Comparison of ENCODE assay signal across 14 mouse cellular contexts in genomic region chr6:134262911-134263607, GRCm38 (mm10).
A peak's percentile ranks its signal among the peaks of the same experiment; 100 is the strongest.
DNase-seq lines count a peak whose midpoint lies in the region; ATAC-seq and TF ChIP-seq lines count a peak whose summit lies in the region.
"Had no signal": no experiment of that assay in that cellular context is flagged by ENCODE, and none has a peak within 500 bp of the region (broad histone marks: within the 10 kb centered on the region; RNA-seq: fewer than 3 reads in every experiment).

No protein-coding gene starts in this region.

- H3K79me3 ChIP-seq in C2C12 (ENCODE audit: low read depth): no peaks in the 10 kb centered on the region

- H3K27me3 ChIP-seq in heart, embryonic 14.5 days (ENCODE audit: control insufficient read depth, insufficient read depth, low read length): no peaks in the 10 kb centered on the region
- H3K27me3 ChIP-seq in C2C12 (ENCODE audit: control insufficient read depth, insufficient read depth, insufficient read length): no peaks in the 10 kb centered on the region
- H3K27me3 ChIP-seq in liver, embryonic 16.5 days (ENCODE audit: control insufficient read depth, insufficient read depth, low read depth, low read length): no peaks in the 10 kb centered on the region
- H3K27me3 ChIP-seq: CH12.LX had no signal

- peak; percentile 10; the same call in 1 of the 2 replicates for ATAC-seq in heart, embryonic 14.5 days (ENCODE audit: insufficient number of reproducible peaks, insufficient read depth, low FRiP score, low read depth)
- ATAC-seq in liver, embryonic 16.5 days (ENCODE audit: low read depth): peak; percentile 79

- peaks cover 10% of the 10 kb centered on the region for H3K9me3 ChIP-seq in heart, embryonic 14.5 days (ENCODE audit: control insufficient read depth, low read length)
- H3K9me3 ChIP-seq in liver, embryonic 16.5 days (replicated peaks; ENCODE audit: control insufficient read depth, low read length): no peaks in the 10 kb centered on the region

- H3K36me3 ChIP-seq in heart, embryonic 14.5 days (ENCODE audit: control insufficient read depth, insufficient read depth, low read length): peaks cover 86% of the 10 kb centered on the region
- H3K36me3 ChIP-seq in C2C12 (ENCODE audit: control insufficient read depth, insufficient read depth): peaks cover 52% of the 10 kb centered on the region
- H3K36me3 ChIP-seq in liver, embryonic 16.5 days (ENCODE audit: control insufficient read depth, insufficient read depth): peaks cover 2% of the 10 kb centered on the region

- no peak overlapping the region for H3ac ChIP-seq in C2C12 (ENCODE audit: control insufficient read depth, insufficient read length, low read depth)

- TF ChIP-seq CTCF in C2C12 (IDR thresholded peaks at IDR 0.05; ENCODE audit: control insufficient read depth, insufficient read depth, insufficient read length): no peak

- no peak overlapping the region for H3K9ac ChIP-seq in heart, embryonic 14.5 days (ENCODE audit: low read length)
- no peak overlapping the region for H3K9ac ChIP-seq in liver, embryonic 16.5 days (ENCODE audit: low read depth, low read length)
- H3K9ac ChIP-seq: hindbrain, embryonic 14.5 days had no signal

- WGBS in heart, embryonic 14.5 days: 68% methylated on average over 6 of the region's 6 CpGs
- 59% methylated on average over 6 of the region's 6 CpGs for WGBS in liver, embryonic 16.5 days (ENCODE audit: insufficient replicate concordance)

- no peak for DNase-seq in heart, postnatal 14 days
- DNase-seq in cerebellum, adult 9-10 months: no peak
- DNase-seq in cerebellum, adult 11-12 months: no peak
- DNase-seq: cerebellum, postnatal 36 days; kidney, postnatal 14 days; lung, postnatal 14 days; right cerebral cortex, postnatal 4 days; thymus, adult 18-20 months had no signal

- no peak overlapping the region for H3K4me2 ChIP-seq in heart, embryonic 14.5 days (ENCODE audit: low read length)
- no peak overlapping the region for H3K4me2 ChIP-seq in liver, embryonic 16.5 days (ENCODE audit: low read depth, low read length)
- H3K4me2 ChIP-seq: hindbrain, embryonic 14.5 days had no signal

- intact Hi-C loops in heart, postnatal 14 days (cut with DNase I): no loop called here

- peak overlapping the region; percentile 27 to 67 for H3K27ac ChIP-seq in heart, embryonic 14.5 days (replicated peaks in 1 of 2; ENCODE audit: control insufficient read depth in 1 of 2, insufficient read depth in 1 of 2, low read depth in 2 of 2, low read length in 2 of 2)
- peak overlapping the region; percentile 74 for H3K27ac ChIP-seq in brown adipose tissue, adult 24 weeks (replicated peaks; ENCODE audit: low read depth, low read length)
- no peak overlapping the region for H3K27ac ChIP-seq in liver, embryonic 16.5 days (ENCODE audit: low read length)
- H3K27ac ChIP-seq: hindbrain, embryonic 14.5 days had no signal

- H3K79me2 ChIP-seq in C2C12 (ENCODE audit: control insufficient read depth, insufficient read depth): no peaks in the 10 kb centered on the region

- H3K4me3 ChIP-seq in heart, embryonic 14.5 days (ENCODE audit: control insufficient read depth in 1 of 2, insufficient read depth in 1 of 2, low read depth in 1 of 2, low read length in 2 of 2): no peak overlapping the region
- no peak overlapping the region for H3K4me3 ChIP-seq in C2C12 (ENCODE audit: insufficient read depth, poor library complexity, severe bottlenecking)
- no peak overlapping the region for H3K4me3 ChIP-seq in brown adipose tissue, adult 24 weeks (ENCODE audit: insufficient read depth, low read depth, low read length)
- H3K4me3 ChIP-seq in liver, embryonic 16.5 days (ENCODE audit: low read depth, low read length): no peak overlapping the region

- H3K4me1 ChIP-seq in heart, embryonic 14.5 days (ENCODE audit: control insufficient read depth in 2 of 2, insufficient read depth in 2 of 2, low read length in 2 of 2): peaks cover 3 to 10% of the 10 kb centered on the region in 2 experiments; a peak in 2 of 4 replicates
- H3K4me1 ChIP-seq in brown adipose tissue, adult 24 weeks (ENCODE audit: control insufficient read depth, insufficient read depth, insufficient read length, low read length): peaks cover 21% of the 10 kb centered on the region; the same call in 1 of the 2 replicates
- no peaks in the 10 kb centered on the region; the same call in 1 of the 2 replicates for H3K4me1 ChIP-seq in liver, embryonic 16.5 days (ENCODE audit: control insufficient read depth, low read depth, low read length)

TF ChIP-seq in C2C12, 6 proteins besides CTCF, POLR2A, EP300 and RAD21:
- TF ChIP-seq FOSL1 (IDR thresholded peaks at IDR 0.05; ENCODE audit: insufficient read depth, low read length, poor library complexity, severe bottlenecking) (peak; percentile 56), MYOG (IDR thresholded peaks at IDR 0.05; ENCODE audit: control insufficient read depth, extremely low read depth, insufficient read length) (no peak)
